Mouse (Mus musculus) heart, postnatal 0 days (tissue): Measurements from ENCODE around the gene Preb.

ENCODE experiments used
- CTCF ChIP-seq: IDR thresholded peaks from 2 replicates; pipeline ENCODE4 v1.5.1; 2016; ENCODE audit warnings: antibody characterized with exemption, control low read depth, low read depth
- EP300 ChIP-seq: IDR thresholded peaks from 2 replicates; pipeline ENCODE4 v1.6.1; 2016; ENCODE audit warnings: antibody characterized with exemption, low read depth

GRCm38 (mm10) chr5:30914101-30914635 lies 46.0 kb downstream of the Preb start:
- TF ChIP-seq CTCF (no peak), EP300 (no peak)
